Mouse (Mus musculus) spleen, postnatal 14 days (tissue): ENCODE data around the gene Uaca.

Experiments
- DNase-seq, 2 experiments: peaks; one replicate each; pipeline ENCODE4 v3.0.0; 2021 to 2022; ENCODE audit warnings: low spot score in 2 of 2

The Uaca gene

DNA sequence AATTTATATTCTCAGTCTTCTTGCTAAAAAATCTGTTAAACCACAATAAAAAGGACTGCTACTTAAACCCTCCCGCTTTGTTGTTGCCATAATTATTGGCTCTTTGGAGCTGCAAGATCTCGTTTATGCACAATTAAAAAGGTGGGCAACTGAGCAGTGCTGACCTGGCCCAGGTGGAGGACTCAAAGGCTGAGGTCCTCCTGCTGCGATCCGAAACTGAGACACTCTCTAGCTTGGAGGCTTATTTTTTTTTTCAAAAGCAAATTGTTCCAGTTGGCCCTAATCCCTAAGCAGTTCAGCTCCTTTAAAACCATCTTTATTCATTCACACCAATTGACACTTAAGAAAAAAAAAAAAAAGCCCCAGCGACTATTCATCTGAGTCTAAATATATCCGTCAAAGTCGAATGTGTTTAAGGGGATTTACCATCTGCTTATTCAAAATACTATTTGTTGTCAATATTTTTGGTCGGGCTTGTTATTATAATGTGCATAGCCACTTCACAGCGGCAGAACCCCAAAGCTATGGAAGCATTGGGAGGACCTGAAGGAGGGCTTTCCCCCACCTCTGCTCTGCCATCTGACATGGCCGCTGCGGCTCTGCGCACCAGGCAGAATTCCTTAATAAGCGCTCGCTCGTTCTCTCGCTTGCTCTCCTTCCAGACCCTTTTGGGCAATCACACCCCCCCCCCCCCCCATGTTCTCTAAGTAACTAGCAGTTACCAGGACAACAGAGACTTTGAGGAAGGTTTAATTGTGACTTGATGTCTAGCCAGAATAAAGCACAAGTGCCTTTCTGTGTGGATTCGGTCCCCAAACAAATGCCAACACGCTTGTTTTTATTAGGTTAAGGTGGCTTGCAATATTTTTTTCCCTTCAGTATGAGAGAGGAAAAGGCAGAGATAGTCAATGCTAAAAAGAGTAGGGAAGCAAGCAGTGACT, 92.4 kb downstream of the Uaca start:
- DNase-seq = no peak

DNA sequence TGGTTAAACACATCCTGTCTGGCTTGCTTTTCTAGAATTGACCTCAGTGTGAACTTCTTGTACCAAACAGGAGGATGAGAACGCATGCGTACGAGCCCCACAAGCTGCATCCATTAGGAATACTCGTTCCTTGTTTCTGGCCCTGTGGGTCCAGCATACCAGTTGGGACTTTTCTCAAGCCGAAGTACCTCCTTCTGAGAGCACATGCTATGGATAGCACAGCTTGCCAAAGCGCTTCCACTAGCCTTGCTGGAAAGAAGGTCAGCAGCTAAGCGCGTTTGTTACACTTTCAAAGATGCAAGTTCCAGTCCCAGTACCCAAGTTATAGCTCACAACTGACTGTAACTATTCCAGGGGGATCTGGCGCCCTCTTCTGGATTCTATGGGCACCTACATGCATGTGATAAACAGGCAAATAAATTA, 93.1 kb downstream of the Uaca start:
- DNase-seq = no peak

DNA sequence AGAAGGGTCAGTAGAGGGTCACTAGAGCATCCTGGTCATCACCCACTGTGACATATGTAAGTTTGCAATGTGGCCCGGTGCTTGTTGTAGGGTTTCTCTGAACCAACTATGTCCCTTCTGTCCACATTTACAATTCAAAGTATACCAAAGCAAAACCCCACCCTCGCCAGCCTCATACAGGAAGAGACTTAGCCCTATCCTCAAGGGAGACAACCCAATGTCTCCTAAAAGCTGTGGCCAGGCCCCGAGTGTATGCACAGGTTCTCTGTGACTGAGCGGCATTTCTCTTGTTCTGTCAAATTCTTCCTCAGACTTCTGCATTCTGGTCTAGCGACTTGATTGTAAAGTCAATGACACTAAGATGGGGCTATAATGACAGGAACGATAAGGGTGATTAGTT, 99.2 kb downstream of the Uaca start:
- DNase-seq = no peak

- DNase-seq = peak in 1 of 2 experiments; percentile 3
Observed at GRCm38 (mm10) chr9:60895486-60896110, 101.3 kb downstream of the Uaca start.

GRCm38 (mm10) chr9:60898291-60899020, 104.1 kb downstream of the Uaca start:
- DNase-seq = no peak

- no peak for DNase-seq
Observed at GRCm38 (mm10) chr9:60899201-60899600, 104.9 kb downstream of the Uaca start.

DNA sequence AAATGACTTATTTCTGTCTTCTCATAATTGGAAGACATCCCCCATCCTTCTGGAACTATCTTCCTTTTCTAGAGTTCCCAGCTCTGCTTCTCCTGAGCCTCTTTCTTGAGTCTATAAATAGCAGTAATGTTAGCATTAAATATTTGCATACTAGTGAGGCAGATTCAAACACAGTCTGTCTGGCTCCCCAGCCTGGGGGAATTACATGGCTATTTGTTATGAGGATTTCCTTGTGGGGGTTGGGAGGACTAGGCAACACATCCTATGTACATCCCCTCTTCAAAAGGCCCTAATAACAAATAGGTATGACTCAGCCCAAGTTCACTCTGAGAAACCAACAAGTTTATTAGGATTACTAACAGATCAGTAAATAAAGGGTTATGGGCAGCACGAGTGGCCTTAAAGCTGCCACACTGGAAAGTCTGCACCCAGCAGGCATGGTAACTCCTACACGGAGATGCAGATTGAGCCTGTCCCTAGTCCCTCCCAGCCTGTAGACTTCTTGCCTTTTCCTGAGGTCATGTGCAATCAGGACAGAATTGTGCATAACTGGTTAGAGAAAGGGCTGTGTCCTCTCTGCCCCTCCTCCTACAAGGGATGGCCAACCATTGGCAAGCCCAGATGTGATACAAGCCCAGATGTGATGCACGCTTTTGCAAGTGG, 105.6 kb downstream of the Uaca start:
- DNase-seq = no peak

DNA sequence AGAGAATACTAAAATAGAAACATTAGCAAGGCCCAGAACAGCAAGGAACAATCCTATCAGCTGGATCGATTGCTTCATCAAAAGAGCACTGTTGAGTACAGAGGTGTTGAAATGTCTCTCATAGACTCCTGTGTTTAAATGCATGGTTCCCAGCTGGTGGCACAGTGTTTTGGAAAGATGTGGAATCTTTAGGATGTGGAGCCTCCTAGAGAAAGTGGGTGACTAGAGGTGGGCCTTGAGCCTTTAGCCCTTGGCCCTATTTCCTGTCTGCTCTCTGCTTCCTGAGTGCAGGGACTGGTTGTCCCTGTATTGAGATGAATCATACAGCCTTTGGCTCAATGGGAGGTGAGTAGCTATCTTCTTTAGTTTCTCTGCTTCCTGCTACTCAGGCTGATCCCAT, 117.9 kb downstream of the Uaca start:
- no peak for DNase-seq

- no peak for DNase-seq
Observed at GRCm38 (mm10) chr9:60913626-60914025, 119.3 kb downstream of the Uaca start.

DNA sequence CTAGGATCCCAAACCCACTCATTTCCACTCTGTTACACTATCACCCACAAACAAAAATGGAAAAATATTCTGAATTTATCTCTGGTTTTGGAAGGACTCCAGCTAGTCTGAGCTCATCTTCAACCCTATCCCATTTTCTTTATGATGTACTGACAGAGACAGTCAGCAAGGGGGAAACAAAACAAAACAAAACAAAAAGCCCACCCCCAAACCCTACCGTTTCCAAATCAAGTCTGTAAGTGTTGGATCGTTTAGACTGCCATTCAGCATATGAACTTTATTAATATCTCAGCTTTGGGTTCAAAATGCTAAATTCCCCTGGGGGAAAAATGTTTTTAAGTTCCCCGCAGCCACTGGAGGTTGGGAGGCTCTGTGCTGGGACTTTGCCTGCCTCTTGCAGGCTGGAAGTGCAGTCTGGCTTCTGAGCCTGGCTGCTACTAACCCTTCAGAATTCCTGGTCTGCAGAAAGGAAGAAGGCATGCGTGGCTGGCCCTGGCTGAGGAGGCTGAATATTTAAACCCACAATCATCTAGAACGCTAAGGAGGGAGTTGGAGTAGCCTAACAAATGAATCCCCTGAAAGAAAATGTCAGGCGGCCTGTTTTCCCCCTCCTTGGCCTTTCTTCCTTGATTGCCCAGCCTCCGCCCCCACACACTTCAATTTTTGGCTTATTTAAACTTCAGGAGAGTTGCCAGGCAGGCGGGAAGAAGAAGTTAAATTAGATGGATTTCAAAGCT, 125.8 kb downstream of the Uaca start:
- DNase-seq = no peak

- no peak for DNase-seq
Observed at GRCm38 (mm10) chr9:60920673-60921062, 126.3 kb downstream of the Uaca start.

- no peak for DNase-seq
Observed at GRCm38 (mm10) chr9:60921287-60921686, 126.9 kb downstream of the Uaca start.

- DNase-seq = no peak
Observed at GRCm38 (mm10) chr9:60921831-60922230, 127.5 kb downstream of the Uaca start.

DNA sequence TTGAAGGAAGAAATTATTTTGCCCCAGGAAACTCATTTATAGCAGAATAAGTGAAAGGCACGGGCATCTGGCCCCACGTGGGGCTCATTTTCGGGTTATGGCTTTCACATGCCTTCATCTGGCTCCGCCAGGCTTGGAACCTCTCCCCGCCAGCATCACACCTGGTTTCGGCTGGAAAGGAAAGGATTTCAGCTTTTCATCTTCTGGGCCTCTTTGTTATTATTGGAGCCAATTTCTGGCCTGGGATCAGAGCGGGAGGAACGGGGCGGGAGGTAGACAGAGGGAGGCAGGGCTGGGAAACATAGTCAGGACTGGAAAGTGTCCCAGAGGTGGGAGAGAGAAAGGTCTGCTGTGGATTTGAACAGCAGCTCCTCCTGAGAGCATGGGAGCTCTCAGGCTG, 132.0 kb downstream of the Uaca start:
- no peak for DNase-seq

DNA sequence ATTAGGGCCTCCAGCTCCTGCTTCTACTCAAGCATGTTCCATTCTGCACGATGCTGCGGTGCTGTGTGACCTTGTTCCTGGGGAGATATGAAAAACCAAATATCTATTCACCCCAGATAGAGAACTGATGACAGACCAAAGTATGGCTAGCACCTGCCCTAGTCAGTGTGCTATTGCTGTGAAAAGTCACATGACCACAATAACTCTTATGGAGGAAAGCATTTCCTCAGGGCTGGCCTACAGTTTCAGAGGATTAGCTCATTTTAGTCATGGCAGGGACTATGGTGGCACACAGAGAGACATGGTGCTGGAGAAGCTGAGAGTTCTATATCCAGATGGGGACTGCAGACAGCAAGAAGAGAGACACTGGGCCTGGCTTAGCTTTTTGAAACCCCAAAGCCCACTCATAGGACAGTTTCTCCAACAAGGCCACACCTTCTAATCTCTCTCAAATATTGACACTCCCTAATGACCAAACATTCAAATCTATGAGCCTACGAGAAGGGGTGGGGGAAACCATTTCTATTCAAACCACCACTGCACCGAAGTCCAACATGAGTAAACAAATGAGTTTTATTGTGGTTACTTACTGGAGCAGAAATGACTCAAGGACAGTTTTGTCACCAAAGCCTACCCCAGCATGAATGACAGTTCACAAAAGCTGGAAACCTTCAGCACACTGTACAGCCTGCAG, 135.1 kb downstream of the Uaca start:
- no peak for DNase-seq
